Mouse (Mus musculus) heart, adult 11 months (tissue): ENCODE results near the gene Cd101.

ENCODE experiments used
- DNase-seq: peaks from one replicate; pipeline ENCODE4 v3.0.0; 2022

The Cd101 gene

DNA sequence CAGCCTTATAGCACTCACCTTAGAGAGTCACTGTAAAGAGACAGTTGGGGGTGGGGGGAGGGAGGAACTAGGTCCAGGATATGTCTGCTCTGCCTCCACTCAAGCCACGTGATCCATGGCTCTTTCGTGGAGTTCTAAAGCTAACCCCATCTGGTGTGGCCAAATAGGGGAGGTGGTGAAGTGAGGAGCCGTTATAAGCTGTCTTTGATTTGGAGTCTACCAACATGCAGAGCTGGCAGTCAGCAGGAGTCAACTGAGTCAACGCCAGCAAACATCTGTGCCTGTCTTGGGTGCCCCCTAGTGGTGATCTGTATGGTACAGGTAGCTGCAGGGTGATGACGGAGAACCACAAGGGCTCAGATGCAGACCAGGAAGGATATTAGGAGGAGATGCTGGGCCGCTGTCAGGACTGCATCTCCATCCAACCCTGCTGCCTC is 30.4 kb downstream of the Cd101 start:
- peak; percentile 96 for DNase-seq

DNA sequence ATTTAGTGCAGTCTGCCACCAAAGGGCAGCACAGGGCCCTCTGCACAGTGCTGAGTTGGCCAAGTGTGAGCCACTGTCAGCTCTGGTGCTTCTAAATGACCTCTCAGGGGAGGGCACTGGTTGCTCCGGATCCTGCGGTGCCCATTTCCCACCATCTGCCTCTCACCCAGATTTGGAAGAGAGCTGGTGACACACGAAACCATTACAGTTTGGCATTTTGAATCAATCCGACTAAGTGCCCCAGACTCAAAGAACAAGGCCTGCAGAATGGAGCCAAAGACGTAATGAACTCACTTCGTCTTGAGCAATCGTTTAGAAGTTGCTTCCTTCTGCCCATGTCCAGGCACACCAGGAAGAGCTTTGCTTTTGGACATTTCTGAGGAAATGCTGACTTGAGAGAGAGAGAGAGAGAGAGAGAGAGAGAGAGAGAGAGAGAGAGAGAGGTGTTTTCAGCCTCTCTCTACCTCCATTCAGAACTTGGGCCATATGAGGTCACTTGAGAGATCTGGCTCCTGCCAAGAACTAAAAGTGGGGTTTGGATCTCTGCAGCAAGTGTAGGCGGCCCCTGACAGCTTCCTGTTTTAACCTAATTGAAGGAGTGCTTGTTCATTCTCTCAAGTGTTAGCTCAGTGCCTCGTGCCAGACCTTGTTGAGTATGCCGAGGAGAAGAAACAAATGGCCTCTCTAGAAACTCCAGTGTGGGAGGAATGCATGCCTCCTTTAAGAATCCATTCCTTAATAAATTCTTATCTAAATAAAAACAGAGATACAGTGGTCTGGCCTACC is 31.4 kb downstream of the Cd101 start:
- DNase-seq: peak; percentile 96

DNA sequence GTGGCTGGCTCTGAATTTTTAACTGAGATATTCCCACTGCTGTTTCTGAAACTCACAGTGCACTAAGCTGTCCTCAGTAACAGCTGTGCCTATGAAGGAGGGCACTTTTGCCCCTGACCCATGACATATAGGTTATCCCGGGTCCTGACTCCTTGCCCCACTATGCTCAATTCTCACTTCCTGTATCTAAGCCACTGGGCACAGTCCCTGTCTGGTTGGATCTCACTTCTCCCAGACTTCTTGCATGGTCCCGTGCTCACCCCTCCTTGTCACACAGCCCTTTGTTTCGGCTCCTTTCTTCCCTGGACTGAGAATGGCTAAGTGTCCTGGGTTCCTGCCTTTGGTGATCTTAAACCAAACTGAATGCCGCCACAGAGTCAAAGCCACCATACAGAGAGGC is 35.1 kb downstream of the Cd101 start:
- DNase-seq: peak; percentile 92

DNA sequence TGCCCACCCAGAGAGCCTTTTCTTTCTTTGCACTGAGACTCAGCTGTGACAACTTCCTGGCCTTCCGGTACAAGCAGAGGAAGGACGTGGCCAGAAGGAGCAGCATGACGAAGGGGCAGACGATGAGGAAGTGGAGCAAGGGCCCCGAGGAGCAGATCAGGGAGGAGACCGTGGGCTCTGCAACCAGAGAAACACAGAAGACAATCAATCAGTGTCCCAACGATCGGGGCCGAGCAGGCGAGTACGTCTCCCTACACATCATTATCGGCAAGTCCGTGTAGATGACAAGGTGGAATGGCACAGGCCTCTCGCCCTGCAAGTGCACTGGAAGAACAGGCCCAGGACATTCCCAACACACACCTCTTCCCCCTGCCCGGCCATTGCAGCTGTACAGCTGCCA is 35.6 kb downstream of the Cd101 start:
- peak; percentile 97 for DNase-seq

DNA sequence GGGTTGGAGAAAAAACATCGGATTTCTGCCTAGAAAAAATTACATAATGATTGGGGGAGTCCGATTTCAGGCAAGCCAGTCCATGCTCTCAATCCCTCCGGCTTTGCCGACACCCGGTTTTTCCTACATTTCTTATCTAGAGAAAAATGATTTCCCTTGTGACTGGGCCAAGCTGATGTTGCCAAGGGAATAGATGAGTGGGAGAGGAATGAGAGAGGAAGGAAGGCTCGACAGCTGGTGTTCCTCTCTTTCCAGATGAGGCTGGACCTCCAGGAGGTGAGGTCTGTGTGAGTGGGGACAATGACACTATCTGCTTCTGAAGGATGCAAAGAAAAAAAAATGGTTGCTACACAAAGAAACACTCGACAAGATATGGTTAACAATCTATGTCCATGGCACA is 36.2 kb downstream of the Cd101 start:
- peak; percentile 95 for DNase-seq

DNA sequence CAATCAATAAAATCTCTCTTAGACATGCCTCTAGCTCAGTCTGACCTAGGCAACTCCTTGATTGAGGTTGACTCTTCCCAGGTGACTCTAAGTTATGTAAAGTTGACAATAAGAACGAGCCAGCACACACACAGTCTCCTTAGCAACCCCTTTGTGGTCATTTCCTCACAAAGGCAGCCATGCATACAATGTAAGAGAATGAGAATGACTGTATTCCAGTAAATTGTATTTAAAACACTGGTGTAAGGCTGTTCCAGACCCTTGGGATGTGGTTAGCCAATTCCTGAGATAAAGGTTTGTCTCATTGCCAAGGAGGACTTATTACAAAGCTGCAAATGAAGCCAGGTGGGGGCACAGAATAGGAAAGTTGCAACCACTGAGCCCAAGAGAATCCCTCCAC is 39.1 kb downstream of the Cd101 start:
- no peak for DNase-seq

DNA sequence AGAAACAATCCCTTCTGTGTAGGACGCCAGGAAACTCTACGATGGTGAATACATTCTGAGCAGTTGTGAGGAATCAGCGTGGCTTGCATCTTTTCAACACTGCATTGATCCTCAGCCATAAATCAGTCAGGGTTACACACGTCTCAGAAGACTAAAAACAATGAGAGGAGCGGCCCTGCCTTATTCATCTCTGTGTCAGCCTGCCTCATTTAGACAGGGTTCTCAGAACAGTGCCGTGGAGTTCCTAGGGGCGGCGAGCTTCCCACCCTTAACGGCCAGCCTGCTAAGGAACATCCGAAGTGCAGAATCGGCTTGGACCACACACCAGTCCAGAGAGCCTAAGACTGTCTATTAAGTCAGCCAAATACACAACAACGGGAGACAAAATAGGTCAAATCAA is 39.9 kb downstream of the Cd101 start:
- peak; percentile 84 for DNase-seq

DNA sequence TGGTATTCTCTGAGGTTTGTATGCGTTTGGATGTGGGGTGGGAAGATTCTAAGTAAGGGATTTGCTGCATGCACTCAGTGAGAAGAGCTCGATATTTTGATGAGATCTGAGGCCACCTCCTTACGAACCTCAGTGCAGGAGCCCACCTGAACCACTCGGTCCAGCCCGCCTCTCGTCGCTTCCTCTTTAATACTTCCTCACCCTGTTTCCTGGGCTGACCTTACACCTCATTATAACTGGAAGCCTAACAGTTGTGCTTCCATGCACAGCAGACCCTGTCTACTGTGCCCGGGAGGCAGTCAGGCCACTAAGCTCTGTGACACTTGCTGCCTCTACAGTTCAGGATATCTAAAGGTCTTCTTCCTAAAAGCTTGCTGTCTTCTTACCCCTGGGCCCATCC is 50.1 kb downstream of the Cd101 start:
- no peak for DNase-seq

DNA sequence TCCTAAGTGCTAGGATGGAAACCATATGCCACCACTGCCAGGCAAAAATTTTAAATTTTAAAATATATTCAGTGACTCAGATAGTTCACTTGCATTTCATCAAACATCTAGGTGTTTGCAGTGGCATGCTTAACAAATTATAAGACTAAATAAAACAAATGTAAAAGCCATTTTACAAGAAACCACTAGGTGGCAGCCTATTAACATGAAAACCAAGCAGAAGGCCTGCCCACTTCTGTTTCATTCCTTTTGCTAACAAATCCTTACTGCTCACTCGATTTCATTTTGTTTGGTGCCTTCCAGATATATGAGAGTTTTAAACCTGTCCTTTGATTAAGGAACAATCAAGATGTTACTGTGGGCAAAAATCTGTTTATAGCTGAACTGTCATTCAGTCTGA is 55.5 kb downstream of the Cd101 start:
- DNase-seq: no peak

DNA sequence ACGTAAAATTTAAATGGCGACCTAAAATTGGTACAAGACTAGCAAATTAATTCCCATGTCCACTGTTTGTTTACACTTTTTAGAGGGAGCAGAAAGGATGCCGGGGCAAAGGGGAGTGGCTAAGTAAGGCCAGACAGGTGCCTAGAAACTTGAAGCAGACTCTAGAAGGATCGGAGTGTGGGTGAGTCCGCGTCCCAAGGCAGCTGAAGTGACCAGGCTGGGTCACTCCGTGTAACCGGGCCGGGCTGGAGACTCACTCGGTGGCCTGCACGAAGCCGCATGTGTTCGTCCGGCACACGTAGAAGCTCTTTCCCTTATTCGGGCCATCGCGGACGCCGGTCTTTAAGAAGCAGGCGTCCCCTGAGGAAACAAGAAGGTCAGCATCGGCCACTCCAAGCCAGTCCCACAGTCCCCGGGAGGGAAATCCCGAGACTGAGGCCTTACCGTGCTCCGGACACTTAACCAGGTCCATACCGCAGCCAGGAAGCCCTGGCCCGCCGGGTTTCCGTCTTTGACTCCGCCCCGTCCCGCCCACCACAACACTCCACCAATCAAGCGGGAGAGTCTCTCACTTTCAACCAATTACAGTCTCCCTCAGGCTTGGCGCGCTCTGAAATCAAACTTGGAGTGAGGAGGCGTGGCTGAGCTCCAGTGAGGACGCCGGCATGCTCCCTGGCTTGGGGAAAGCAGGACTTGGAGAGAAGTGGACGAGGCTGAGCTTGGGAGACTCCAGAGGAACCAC is 60.0 kb downstream of the Cd101 start, which contains the start of gene Ttf2:
TSS of gene Ttf2 (minus strand) at position 488 of the 742 bp plus-strand sequence.
- DNase-seq: peak; percentile 100

DNA sequence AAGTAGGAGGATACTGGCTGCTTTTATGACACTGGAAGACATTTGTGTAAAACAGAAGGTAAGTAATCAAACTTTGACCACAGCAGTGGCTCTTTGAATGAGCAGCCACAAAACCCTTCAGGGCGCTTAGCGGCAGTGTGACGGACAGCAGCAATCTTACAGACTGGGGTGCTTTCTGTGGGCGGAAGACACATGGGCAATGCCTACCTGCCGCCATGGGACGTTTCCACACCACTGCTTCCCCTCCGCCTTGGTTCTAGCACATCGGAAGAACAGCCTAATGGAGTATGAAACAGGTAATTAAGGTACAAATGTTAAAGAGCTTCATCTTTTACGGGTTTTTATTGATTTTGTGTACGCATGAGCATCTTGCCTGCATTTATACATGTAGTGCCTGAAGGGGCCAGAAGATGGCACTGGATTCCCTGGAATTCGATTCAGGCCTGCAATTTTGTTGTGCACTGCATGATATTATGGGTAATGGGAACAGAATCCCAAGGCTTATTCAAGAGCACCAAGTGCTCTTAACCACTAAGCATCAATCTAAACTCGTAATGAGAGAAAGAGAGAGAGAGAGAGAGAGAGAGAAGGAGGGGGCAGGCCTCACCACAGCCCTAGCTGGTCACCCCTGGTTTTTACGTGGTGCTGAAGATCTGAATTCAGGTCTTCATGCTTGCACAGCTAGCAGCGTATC is 65.4 kb downstream of the Cd101 start:
- DNase-seq: no peak

DNA sequence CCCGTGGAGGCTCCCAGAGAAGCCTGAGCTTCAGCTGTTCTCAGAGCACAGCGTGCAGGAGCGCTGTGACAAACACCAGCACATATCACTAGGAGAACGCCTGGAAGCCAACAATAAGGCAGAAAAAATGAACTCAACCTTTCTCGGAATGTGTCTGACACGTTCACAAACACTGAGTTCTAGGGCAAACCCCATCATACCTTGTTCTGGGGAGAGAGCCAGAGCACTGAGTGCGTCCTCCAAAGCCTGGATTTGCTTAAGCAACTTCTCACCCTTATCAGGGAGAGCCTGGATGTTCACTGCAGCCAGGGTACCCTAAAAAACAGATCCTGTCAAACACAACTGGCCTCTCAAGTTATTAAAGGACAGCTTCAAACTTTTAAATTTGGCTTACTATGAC is 67.9 kb downstream of the Cd101 start:
- DNase-seq: no peak

DNA sequence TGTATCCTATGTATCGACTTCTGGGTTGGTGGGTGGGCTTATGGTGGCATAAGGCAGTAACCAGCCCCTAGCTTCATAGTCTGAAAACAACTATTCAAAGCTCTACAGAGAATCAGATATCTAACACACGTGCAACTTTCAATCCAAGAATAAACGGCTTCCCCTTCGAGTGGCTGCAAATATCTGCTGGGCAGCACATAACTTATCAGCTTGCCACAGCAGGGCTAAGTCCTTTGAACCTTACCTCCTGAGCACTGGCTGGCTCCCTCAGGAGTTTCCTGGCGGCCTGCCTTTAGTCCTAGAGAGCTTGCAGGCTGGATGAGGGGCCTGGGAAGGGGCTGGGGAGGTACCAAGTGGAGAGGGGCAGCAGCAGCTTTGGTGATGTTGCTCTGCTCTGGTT is 68.3 kb downstream of the Cd101 start:
- DNase-seq: no peak

DNA sequence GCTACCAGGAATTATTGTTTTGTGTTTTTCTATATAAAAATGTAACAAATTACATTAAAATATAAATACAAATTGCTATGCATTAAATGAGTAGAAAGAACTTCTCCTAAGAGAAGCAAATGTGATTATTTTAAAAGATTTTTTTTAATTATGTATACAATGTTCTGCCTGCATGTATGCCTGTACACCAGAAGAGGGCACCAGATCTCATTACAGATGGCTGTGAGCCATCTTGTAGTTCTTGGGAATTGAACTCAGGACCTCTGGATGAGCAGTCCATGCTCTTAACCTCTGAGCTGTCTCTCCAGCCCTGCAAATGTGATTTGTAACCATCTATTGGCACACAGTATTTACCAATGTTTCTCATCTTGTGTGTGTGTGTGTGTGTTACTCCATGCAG is 74.7 kb downstream of the Cd101 start:
- DNase-seq: no peak

DNA sequence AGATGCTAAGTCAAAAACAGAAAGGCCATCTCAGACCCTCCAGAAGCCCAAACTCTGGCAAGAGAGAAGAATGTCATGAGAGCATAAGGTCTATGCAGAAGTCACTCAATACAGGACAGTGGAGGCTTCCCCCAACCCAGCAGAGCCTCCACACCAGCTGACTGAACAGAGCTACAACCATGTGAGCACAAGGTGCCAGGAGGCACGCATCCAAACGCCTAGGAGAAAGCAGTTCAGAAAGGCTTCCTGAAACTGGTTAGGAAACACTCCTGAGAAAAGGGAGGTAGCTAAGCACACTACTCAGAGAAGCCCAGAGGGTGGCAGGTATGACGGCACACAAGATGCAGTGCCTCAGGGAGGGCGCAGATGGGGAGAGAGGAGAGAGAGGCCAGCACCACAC is 77.8 kb downstream of the Cd101 start:
- DNase-seq: no peak

DNA sequence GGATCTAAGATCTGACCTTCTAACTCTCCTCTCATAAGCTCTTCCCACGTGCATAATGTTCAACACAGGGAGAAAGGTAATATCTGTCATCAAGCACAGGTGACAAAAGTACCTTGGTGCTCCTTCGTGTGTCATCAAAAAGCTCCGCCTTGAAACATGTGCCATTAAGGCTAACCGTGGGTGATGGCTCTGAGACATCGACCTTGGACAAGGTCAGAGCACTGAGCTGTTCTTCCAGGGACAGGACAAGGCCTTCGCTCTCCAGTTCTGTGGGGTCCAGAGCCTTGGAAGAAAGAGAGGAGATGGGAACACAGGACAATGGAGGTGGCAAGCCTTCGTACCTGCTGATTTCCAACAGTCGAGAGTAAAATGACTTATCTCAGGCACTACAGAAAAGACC is 82.1 kb downstream of the Cd101 start:
- no peak for DNase-seq
